Mouse (Mus musculus) CD8-positive naive resting alpha-beta T cell, adult 57 days (primary cell): ENCODE results near the gene Scgb1b30. TPM values are rescaled to one million over a fixed set of nuclear protein-coding genes. Genes with fewer than 3 reads are reported as not detected.

Source experiments
- total RNA-seq: library from RNA; stranded (reverse); gene quantifications from one replicate; pipeline ENCODE4 v1.2.4, GENCODE M21; 2023

Scgb1b30 gene
- total RNA-seq: not detected

DNA sequence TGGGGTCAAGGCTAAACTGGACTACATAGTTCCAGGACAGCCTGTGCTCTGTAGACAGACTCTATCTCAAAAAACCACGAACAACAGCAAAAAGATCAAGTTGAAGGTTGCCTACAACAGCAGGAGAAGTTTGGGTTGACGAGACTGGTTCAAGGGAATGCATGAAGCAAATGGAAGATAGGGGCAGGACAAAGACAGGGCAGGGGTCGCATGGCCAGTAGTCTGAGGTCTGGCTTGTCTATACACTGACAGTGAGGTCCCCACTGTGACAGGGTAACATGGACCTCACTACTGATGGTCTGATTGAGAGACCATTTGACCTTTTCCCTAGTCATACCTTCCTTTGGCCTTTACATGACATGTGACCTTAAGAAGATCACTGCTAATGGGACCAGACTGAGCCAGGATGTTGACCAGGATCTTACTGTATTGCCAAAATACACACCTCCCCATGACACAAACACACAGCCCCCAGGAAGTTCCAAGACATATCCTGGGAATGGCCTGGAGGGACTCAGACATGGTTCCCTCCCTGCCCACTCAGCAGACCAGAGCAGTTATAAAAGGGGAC is at the start of gene Scgb1b30:
Gene Scgb1b30 (plus strand): TSS at position 521 of the 571 bp plus-strand sequence.

GRCm38 (mm10) chr7:34133117-34133762 is 38.0 kb downstream of the Scgb1b30 start, which contains the start of gene Wtip:
Gene Wtip (minus strand): TSS chr7:34133268.

Other genes starting within 250 kb of the Scgb1b30 start
- not detected for gene Scgb2b26, start 150.4 kb upstream of the Scgb1b30 start, total RNA-seq
- gene Scgb2b27, start 81.5 kb upstream of the Scgb1b30 start, total RNA-seq: not detected
- gene Scgb1b27, start 73.9 kb upstream of the Scgb1b30 start, total RNA-seq: not detected
- not detected for gene Wtip, start 37.8 kb downstream of the Scgb1b30 start, total RNA-seq
- gene Uba2, start 74.2 kb downstream of the Scgb1b30 start, total RNA-seq: 73.3 TPM
- 34.2 TPM for gene Pdcd2l, start 101.2 kb downstream of the Scgb1b30 start, total RNA-seq
- 247 TPM for gene Gpi1, start 134.9 kb downstream of the Scgb1b30 start, total RNA-seq
- gene Gm6096, start 155.6 kb downstream of the Scgb1b30 start, total RNA-seq: not detected
- gene 4931406P16Rik, start 218.1 kb downstream of the Scgb1b30 start, total RNA-seq: 49.1 TPM